Mouse (Mus musculus): ENCODE data around the gene 4933415A04Rik. TPM values are rescaled to one million over a fixed set of nuclear protein-coding genes. Genes with fewer than 3 reads are reported as not detected.

The 4933415A04Rik gene
- polyA plus RNA-seq, 1 experiment = not detected

- no peaks in the 10 kb centered on the region for H3K4me1 ChIP-seq (ENCODE audit: control insufficient read depth, insufficient read depth, low read length)
- H3K27ac ChIP-seq (ENCODE audit: insufficient read depth, low read length) = no peak overlapping the region
- H3K4me3 ChIP-seq (ENCODE audit: insufficient read depth, low read length) = no peak overlapping the region
- TF ChIP-seq CTCF (IDR thresholded peaks at IDR 0.05; ENCODE audit: borderline replicate concordance, insufficient read depth, low read length) = no peak
- TF ChIP-seq POLR2A (IDR thresholded peaks at IDR 0.05; ENCODE audit: low read depth, low read length) = no peak
Observed at GRCm38 (mm10) chr11:43549701-43550100, 37.1 kb upstream of the 4933415A04Rik start.

GRCm38 (mm10) chr11:43551756-43552155 is 35.1 kb upstream of the 4933415A04Rik start:
- Histone ChIP-seq H3K4me1 (ENCODE audit: control insufficient read depth, insufficient read depth, low read length) (no peaks in the 10 kb centered on the region), H3K27ac (ENCODE audit: insufficient read depth, low read length) (no peak overlapping the region), H3K4me3 (ENCODE audit: insufficient read depth, low read length) (no peak overlapping the region)
- TF ChIP-seq CTCF (IDR thresholded peaks at IDR 0.05; ENCODE audit: borderline replicate concordance, insufficient read depth, low read length) = no peak
- no peak for TF ChIP-seq POLR2A (IDR thresholded peaks at IDR 0.05; ENCODE audit: low read depth, low read length)

- H3K4me1 ChIP-seq (ENCODE audit: control insufficient read depth, insufficient read depth, low read length) = no peaks in the 10 kb centered on the region
- no peak overlapping the region for H3K27ac ChIP-seq (ENCODE audit: insufficient read depth, low read length)
- no peak overlapping the region for H3K4me3 ChIP-seq (ENCODE audit: insufficient read depth, low read length)
- TF ChIP-seq POLR2A (IDR thresholded peaks at IDR 0.05; ENCODE audit: low read depth, low read length) (no peak), CTCF (IDR thresholded peaks at IDR 0.05; ENCODE audit: borderline replicate concordance, insufficient read depth, low read length) (no peak)
Observed at GRCm38 (mm10) chr11:43552675-43553074, 34.2 kb upstream of the 4933415A04Rik start.

- H3K27ac ChIP-seq (ENCODE audit: insufficient read depth, low read length) = no peak overlapping the region
- no peaks in the 10 kb centered on the region for H3K4me1 ChIP-seq (ENCODE audit: control insufficient read depth, insufficient read depth, low read length)
- TF ChIP-seq POLR2A (IDR thresholded peaks at IDR 0.05; ENCODE audit: low read depth, low read length) (no peak), CTCF (IDR thresholded peaks at IDR 0.05; ENCODE audit: borderline replicate concordance, insufficient read depth, low read length) (no peak)
- no peak overlapping the region for H3K4me3 ChIP-seq (ENCODE audit: insufficient read depth, low read length)
Observed at GRCm38 (mm10) chr11:43556538-43556937, 30.3 kb upstream of the 4933415A04Rik start.

GRCm38 (mm10) chr11:43559515-43560292 is 27.1 kb upstream of the 4933415A04Rik start:
- H3K4me3 ChIP-seq (ENCODE audit: insufficient read depth, low read length) = no peak overlapping the region
- H3K4me1 ChIP-seq (ENCODE audit: control insufficient read depth, insufficient read depth, low read length) = no peaks in the 10 kb centered on the region
- TF ChIP-seq POLR2A (IDR thresholded peaks at IDR 0.05; ENCODE audit: low read depth, low read length) (no peak), CTCF (IDR thresholded peaks at IDR 0.05; ENCODE audit: borderline replicate concordance, insufficient read depth, low read length) (no peak)
- no peak overlapping the region for H3K27ac ChIP-seq (ENCODE audit: insufficient read depth, low read length)

- Histone ChIP-seq H3K4me3 (ENCODE audit: insufficient read depth, low read length) (no peak overlapping the region), H3K4me1 (ENCODE audit: control insufficient read depth, insufficient read depth, low read length) (no peaks in the 10 kb centered on the region), H3K27ac (ENCODE audit: insufficient read depth, low read length) (no peak overlapping the region)
- TF ChIP-seq POLR2A (IDR thresholded peaks at IDR 0.05; ENCODE audit: low read depth, low read length) (no peak), CTCF (IDR thresholded peaks at IDR 0.05; ENCODE audit: borderline replicate concordance, insufficient read depth, low read length) (no peak)
Observed at GRCm38 (mm10) chr11:43563654-43564244, 23.1 kb upstream of the 4933415A04Rik start.

GRCm38 (mm10) chr11:43565414-43565813 is 21.4 kb upstream of the 4933415A04Rik start:
- H3K4me3 ChIP-seq (ENCODE audit: insufficient read depth, low read length) = no peak overlapping the region
- no peak overlapping the region for H3K27ac ChIP-seq (ENCODE audit: insufficient read depth, low read length)
- TF ChIP-seq POLR2A (IDR thresholded peaks at IDR 0.05; ENCODE audit: low read depth, low read length) (no peak), CTCF (IDR thresholded peaks at IDR 0.05; ENCODE audit: borderline replicate concordance, insufficient read depth, low read length) (no peak)
- H3K4me1 ChIP-seq (ENCODE audit: control insufficient read depth, insufficient read depth, low read length) = no peaks in the 10 kb centered on the region

GRCm38 (mm10) chr11:43565852-43566251 is 21.0 kb upstream of the 4933415A04Rik start:
- no peaks in the 10 kb centered on the region for H3K4me1 ChIP-seq (ENCODE audit: control insufficient read depth, insufficient read depth, low read length)
- no peak overlapping the region for H3K4me3 ChIP-seq (ENCODE audit: insufficient read depth, low read length)
- H3K27ac ChIP-seq (ENCODE audit: insufficient read depth, low read length) = no peak overlapping the region
- TF ChIP-seq POLR2A (IDR thresholded peaks at IDR 0.05; ENCODE audit: low read depth, low read length) (no peak), CTCF (IDR thresholded peaks at IDR 0.05; ENCODE audit: borderline replicate concordance, insufficient read depth, low read length) (no peak)

GRCm38 (mm10) chr11:43566696-43567095 is 20.1 kb upstream of the 4933415A04Rik start:
- H3K4me1 ChIP-seq (ENCODE audit: control insufficient read depth, insufficient read depth, low read length) = no peaks in the 10 kb centered on the region
- no peak overlapping the region for H3K4me3 ChIP-seq (ENCODE audit: insufficient read depth, low read length)
- H3K27ac ChIP-seq (ENCODE audit: insufficient read depth, low read length) = no peak overlapping the region
- no peak for TF ChIP-seq CTCF (IDR thresholded peaks at IDR 0.05; ENCODE audit: borderline replicate concordance, insufficient read depth, low read length)
- TF ChIP-seq POLR2A (IDR thresholded peaks at IDR 0.05; ENCODE audit: low read depth, low read length) = no peak

- Histone ChIP-seq H3K27ac (ENCODE audit: insufficient read depth, low read length) (no peak overlapping the region), H3K4me3 (ENCODE audit: insufficient read depth, low read length) (no peak overlapping the region), H3K4me1 (ENCODE audit: control insufficient read depth, insufficient read depth, low read length) (no peaks in the 10 kb centered on the region)
- TF ChIP-seq CTCF (IDR thresholded peaks at IDR 0.05; ENCODE audit: borderline replicate concordance, insufficient read depth, low read length) (no peak), POLR2A (IDR thresholded peaks at IDR 0.05; ENCODE audit: low read depth, low read length) (no peak)
Observed at GRCm38 (mm10) chr11:43568263-43568662, 18.6 kb upstream of the 4933415A04Rik start.

Data from embryonic fibroblast, embryonic 13.5 days (primary cell).